Mouse (Mus musculus) cerebellum, adult 2 months (tissue): Measurements from ENCODE around the gene Urgcp.

ENCODE experiments used
- CTCF ChIP-seq: fragments of 200-500 bp; IDR thresholded peaks from 2 replicates; pipeline ENCODE4 v1.5.1; 2011; ENCODE audit warnings: low read depth, mild to moderate bottlenecking, control low read depth, low read length, moderate library complexity, borderline replicate concordance; ENCODE audit not compliant: insufficient read depth
- POLR2A ChIP-seq: fragments of 200-500 bp; IDR thresholded peaks from 2 replicates; pipeline ENCODE4 v1.6.1; 2011; ENCODE audit warnings: low read length, control low read depth, borderline replicate concordance; ENCODE audit not compliant: insufficient read depth

DNA sequence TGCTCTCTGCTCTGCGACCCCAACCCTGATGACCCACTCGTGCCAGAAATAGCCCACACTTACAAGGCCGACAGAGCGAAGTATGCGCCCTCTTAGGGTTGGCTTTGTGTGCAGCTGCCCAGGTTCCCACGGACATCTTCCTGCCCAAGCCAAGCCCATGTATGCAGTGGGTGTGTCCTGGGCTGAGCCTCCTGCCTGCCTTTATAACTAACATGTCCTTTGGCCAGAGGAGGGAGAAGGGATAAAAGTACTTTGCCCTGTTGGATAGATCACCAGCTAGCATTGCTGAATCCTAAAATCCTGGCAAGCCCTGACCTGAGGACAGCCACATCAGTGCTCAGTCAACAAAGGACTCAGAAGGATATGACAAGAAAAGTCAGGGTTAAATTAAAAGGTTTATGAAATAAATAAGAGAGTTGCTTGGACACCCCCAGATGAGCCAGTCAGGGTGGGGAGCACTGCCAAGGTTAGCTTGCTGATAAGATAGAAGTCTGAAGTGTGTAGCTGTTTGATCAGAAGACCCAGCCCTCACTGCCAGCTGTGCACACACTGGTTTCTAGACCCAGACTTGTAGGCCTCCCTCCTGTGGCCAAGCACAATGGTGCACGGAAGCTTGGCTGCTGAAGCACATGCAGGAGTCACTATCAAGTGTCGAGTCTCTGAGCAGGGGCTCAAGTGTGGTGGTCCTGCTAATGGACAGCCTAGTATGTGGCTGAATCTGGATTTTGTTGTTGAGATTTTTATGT, 20.2 kb upstream of the Urgcp start:
- TF ChIP-seq CTCF (no peak), POLR2A (no peak)
